Mouse (Mus musculus): ENCODE data around the gene Duxf3. TPM values are rescaled to one million over a fixed set of nuclear protein-coding genes. Genes with fewer than 3 reads are reported as not detected.

Duxf3 gene
- polyA plus RNA-seq, 1 experiment = 0.12 TPM

DNA sequence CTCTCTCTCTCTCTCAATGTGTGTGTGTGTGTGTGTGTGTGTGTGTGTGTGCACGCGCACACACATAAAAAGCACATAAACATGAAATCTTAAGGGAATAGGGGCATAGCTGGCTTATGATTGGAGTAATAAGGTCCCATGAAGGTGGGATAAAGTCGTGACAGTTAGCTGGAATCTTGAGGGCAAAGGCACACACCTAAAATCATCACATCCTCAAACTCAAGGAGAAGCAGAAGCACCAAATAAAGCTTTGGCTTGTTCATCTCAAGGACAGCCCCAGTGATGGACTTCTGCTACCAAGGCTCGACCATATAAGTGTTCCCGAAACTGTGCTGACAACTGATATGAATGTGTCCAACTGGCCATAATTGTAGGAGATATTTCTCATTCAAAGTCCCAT is 17.5 kb downstream of the Duxf3 start:
- Histone ChIP-seq H3K27me3 (replicated peaks) (no peaks in the 10 kb centered on the region), H3K36me3 (replicated peaks; ENCODE audit: low read length) (no peaks in the 10 kb centered on the region), H3K9me3 (0 out of 2 replicates have a peak, but pooled peaks cover 2% of the 10 kb centered on the region), H3K4me1 (no peaks in the 10 kb centered on the region), H3K4me3 (replicated peaks) (no peak overlapping the region)
- no peak for TF ChIP-seq FLI1 (IDR thresholded peaks at IDR 0.05; ENCODE audit: low read length)
- no peak for TF ChIP-seq GATA1 (IDR thresholded peaks at IDR 0.05; ENCODE audit: borderline replicate concordance, low read length)

- TF ChIP-seq FLI1 (IDR thresholded peaks at IDR 0.05; ENCODE audit: low read length) (no peak), GATA1 (IDR thresholded peaks at IDR 0.05; ENCODE audit: borderline replicate concordance, low read length) (no peak)
- Histone ChIP-seq H3K9me3 (0 out of 2 replicates have a peak, but pooled peaks cover 2% of the 10 kb centered on the region), H3K27me3 (replicated peaks) (no peaks in the 10 kb centered on the region), H3K4me1 (no peaks in the 10 kb centered on the region), H3K36me3 (replicated peaks; ENCODE audit: low read length) (no peaks in the 10 kb centered on the region), H3K4me3 (replicated peaks) (no peak overlapping the region)
Observed at GRCm38 (mm10) chr10:58214497-58214896, 18.0 kb downstream of the Duxf3 start.

DNA sequence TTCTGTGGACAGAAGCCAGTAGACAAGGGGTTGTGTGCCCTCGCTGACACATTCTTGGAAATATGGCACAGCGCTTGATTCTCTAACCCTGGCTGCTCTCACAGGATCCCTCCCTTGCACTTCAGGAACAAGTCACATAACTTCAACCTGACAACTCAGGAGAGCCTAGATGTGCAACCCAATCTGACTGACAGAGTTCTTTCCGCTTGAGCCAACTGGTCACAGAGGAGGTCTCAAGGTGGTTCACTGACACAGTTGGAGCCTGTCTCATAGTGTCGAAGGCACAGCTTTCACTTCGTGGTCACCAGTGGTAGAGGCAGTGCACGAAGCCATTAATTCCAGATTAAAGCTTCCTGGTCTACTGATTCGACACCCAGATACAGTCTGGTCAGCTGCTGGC is 20.2 kb downstream of the Duxf3 start:
- Histone ChIP-seq H3K4me1 (no peaks in the 10 kb centered on the region), H3K36me3 (replicated peaks; ENCODE audit: low read length) (no peaks in the 10 kb centered on the region), H3K9me3 (0 out of 2 replicates have a peak, but pooled peaks cover under 1% of the 10 kb centered on the region), H3K27me3 (replicated peaks) (no peaks in the 10 kb centered on the region), H3K4me3 (replicated peaks) (no peak overlapping the region)
- TF ChIP-seq FLI1 (IDR thresholded peaks at IDR 0.05; ENCODE audit: low read length) (no peak), GATA1 (IDR thresholded peaks at IDR 0.05; ENCODE audit: borderline replicate concordance, low read length) (no peak)

DNA sequence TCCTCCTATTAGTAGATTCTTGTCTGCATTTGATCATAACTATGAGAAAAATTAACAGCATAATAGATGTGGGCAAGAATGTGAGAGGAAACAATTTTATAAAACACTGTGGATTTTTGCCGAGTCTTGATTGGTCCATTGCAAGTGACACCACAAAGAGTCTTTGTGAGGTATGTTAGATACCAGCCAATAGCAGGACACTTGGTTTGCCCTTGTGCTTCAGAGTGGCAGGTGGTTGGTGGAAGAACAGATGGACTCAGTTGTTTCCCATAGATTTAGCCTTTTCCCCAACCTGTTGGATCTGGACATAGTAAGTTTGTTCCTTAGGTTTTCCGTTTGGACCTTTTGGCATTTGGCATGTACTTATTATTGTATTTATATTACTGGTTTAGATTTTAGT is 21.3 kb downstream of the Duxf3 start:
- no peaks in the 10 kb centered on the region for H3K9me3 ChIP-seq
- H3K4me3 ChIP-seq (replicated peaks) = no peak overlapping the region
- no peaks in the 10 kb centered on the region for H3K4me1 ChIP-seq
- no peaks in the 10 kb centered on the region for H3K36me3 ChIP-seq (replicated peaks; ENCODE audit: low read length)
- H3K27me3 ChIP-seq (replicated peaks) = no peaks in the 10 kb centered on the region
- no peak for TF ChIP-seq FLI1 (IDR thresholded peaks at IDR 0.05; ENCODE audit: low read length)
- no peak for TF ChIP-seq GATA1 (IDR thresholded peaks at IDR 0.05; ENCODE audit: borderline replicate concordance, low read length)

- Histone ChIP-seq H3K9me3 (no peaks in the 10 kb centered on the region), H3K4me1 (no peaks in the 10 kb centered on the region), H3K27me3 (replicated peaks) (no peaks in the 10 kb centered on the region), H3K4me3 (replicated peaks) (no peak overlapping the region), H3K36me3 (replicated peaks; ENCODE audit: low read length) (no peaks in the 10 kb centered on the region)
- TF ChIP-seq GATA1 (IDR thresholded peaks at IDR 0.05; ENCODE audit: borderline replicate concordance, low read length) = no peak
- TF ChIP-seq FLI1 (IDR thresholded peaks at IDR 0.05; ENCODE audit: low read length) = no peak
Observed at GRCm38 (mm10) chr10:58210514-58210913, 22.0 kb downstream of the Duxf3 start.

GRCm38 (mm10) chr10:58209710-58210467 is 22.6 kb downstream of the Duxf3 start:
- Histone ChIP-seq H3K4me3 (replicated peaks) (no peak overlapping the region), H3K27me3 (replicated peaks) (no peaks in the 10 kb centered on the region), H3K9me3 (no peaks in the 10 kb centered on the region), H3K4me1 (no peaks in the 10 kb centered on the region), H3K36me3 (replicated peaks; ENCODE audit: low read length) (no peaks in the 10 kb centered on the region)
- TF ChIP-seq FLI1 (IDR thresholded peaks at IDR 0.05; ENCODE audit: low read length) = no peak
- no peak for TF ChIP-seq GATA1 (IDR thresholded peaks at IDR 0.05; ENCODE audit: borderline replicate concordance, low read length)

GRCm38 (mm10) chr10:58206639-58207404 is 25.7 kb downstream of the Duxf3 start:
- Histone ChIP-seq H3K36me3 (replicated peaks; ENCODE audit: low read length) (no peaks in the 10 kb centered on the region), H3K4me3 (replicated peaks) (no peak overlapping the region), H3K4me1 (no peaks in the 10 kb centered on the region), H3K27me3 (replicated peaks) (no peaks in the 10 kb centered on the region), H3K9me3 (no peaks in the 10 kb centered on the region)
- no peak for TF ChIP-seq FLI1 (IDR thresholded peaks at IDR 0.05; ENCODE audit: low read length)
- TF ChIP-seq GATA1 (IDR thresholded peaks at IDR 0.05; ENCODE audit: borderline replicate concordance, low read length) = no peak

GRCm38 (mm10) chr10:58205986-58206385 is 26.5 kb downstream of the Duxf3 start:
- H3K4me3 ChIP-seq (replicated peaks) = no peak overlapping the region
- TF ChIP-seq FLI1 (IDR thresholded peaks at IDR 0.05; ENCODE audit: low read length) = no peak
- no peak for TF ChIP-seq GATA1 (IDR thresholded peaks at IDR 0.05; ENCODE audit: borderline replicate concordance, low read length)
- no peaks in the 10 kb centered on the region for H3K9me3 ChIP-seq
- no peaks in the 10 kb centered on the region for H3K27me3 ChIP-seq (replicated peaks)
- H3K4me1 ChIP-seq = no peaks in the 10 kb centered on the region
- no peaks in the 10 kb centered on the region for H3K36me3 ChIP-seq (replicated peaks; ENCODE audit: low read length)

Other genes with a start within 250 kb of the Duxf3 start
- gene AW822073, start 7.7 kb downstream of the Duxf3 start, polyA plus RNA-seq (2012; ENCODE audit: insufficient read depth, low replicate concordance) = 0.16 TPM in 1 of 2 replicates, not detected in the other
- gene Gm4981, start 4.0 kb upstream of the Duxf3 start, polyA plus RNA-seq (2012; ENCODE audit: insufficient read depth, low replicate concordance) = not detected in 2 replicates
- gene Gcc2, start 22.8 kb upstream of the Duxf3 start, polyA plus RNA-seq (2012; ENCODE audit: insufficient read depth, low replicate concordance) = 4.0 TPM in 1 of 2 replicates, not detected in the other
- 2.9 and 6.5 TPM in 2 replicates for gene Lims1, start 90.8 kb upstream of the Duxf3 start, polyA plus RNA-seq (2012; ENCODE audit: insufficient read depth, low replicate concordance)
- gene Ranbp2, start 214.2 kb upstream of the Duxf3 start, polyA plus RNA-seq (2012; ENCODE audit: insufficient read depth, low replicate concordance) = 0.51 TPM in 1 of 2 replicates, not detected in the other

Measured in megakaryocyte, embryonic 14.5 days (primary cell).